Mouse (Mus musculus) testis, adult 2 months (tissue): ENCODE results near the gene Zmiz1. TPM values are rescaled to one million over a fixed set of nuclear protein-coding genes. Genes with fewer than 3 reads are reported as not detected.
A peak's percentile ranks its signal among the peaks of the same experiment; 100 is the strongest.

Experiments used
- H3K27ac ChIP-seq: fragments of 200-500 bp; 2 replicates; pipeline ENCODE4 v1.5.1; 2012; ENCODE audit warnings: low read depth, low read length; ENCODE audit not compliant: control insufficient read depth, insufficient read depth
- H3K27me3 ChIP-seq: fragments of 200-500 bp; 2 replicates; pipeline ENCODE4 v1.6.1; 2012; ENCODE audit warnings: mild to moderate bottlenecking, low read length, moderate library complexity; ENCODE audit not compliant: control insufficient read depth, insufficient read depth
- H3K36me3 ChIP-seq: fragments of 200-500 bp; 2 replicates; pipeline ENCODE4 v1.6.1; 2012; ENCODE audit warnings: mild to moderate bottlenecking, low read length; ENCODE audit not compliant: control insufficient read depth, insufficient read depth
- H3K4me1 ChIP-seq: fragments of 200-500 bp; 2 replicates; pipeline ENCODE4 v1.6.1; 2012; ENCODE audit warnings: low read length; ENCODE audit not compliant: control insufficient read depth, insufficient read depth
- H3K4me3 ChIP-seq: fragments of 200-500 bp; 2 replicates; pipeline ENCODE4 v1.5.1; 2012; ENCODE audit warnings: low read depth, mild to moderate bottlenecking, low read length, moderate library complexity, mixed read lengths; ENCODE audit not compliant: control insufficient read depth
- CTCF ChIP-seq: fragments of 200-500 bp; IDR thresholded peaks from 2 replicates; pipeline ENCODE4 v1.5.1; 2012; ENCODE audit warnings: low read depth, mild to moderate bottlenecking, inconsistent platforms, low read length, moderate library complexity; ENCODE audit not compliant: control insufficient read depth, insufficient read depth, insufficient replicate concordance
- POLR2A ChIP-seq: fragments of 200-500 bp; IDR thresholded peaks from 2 replicates; pipeline ENCODE4 v1.6.1; 2012; ENCODE audit warnings: low read depth, mild to moderate bottlenecking, inconsistent platforms, low read length, moderate library complexity; ENCODE audit not compliant: control insufficient read depth
- polyA plus RNA-seq: library from polyadenylated mRNA; depleted of rRNA; stranded (reverse); fragments of >200 nt; gene quantifications from 2 replicates; pipeline ENCODE4 v1.2.3, GENCODE M21; 2012

The Zmiz1 gene
- polyA plus RNA-seq, 1 experiment: 9.1 TPM

DNA sequence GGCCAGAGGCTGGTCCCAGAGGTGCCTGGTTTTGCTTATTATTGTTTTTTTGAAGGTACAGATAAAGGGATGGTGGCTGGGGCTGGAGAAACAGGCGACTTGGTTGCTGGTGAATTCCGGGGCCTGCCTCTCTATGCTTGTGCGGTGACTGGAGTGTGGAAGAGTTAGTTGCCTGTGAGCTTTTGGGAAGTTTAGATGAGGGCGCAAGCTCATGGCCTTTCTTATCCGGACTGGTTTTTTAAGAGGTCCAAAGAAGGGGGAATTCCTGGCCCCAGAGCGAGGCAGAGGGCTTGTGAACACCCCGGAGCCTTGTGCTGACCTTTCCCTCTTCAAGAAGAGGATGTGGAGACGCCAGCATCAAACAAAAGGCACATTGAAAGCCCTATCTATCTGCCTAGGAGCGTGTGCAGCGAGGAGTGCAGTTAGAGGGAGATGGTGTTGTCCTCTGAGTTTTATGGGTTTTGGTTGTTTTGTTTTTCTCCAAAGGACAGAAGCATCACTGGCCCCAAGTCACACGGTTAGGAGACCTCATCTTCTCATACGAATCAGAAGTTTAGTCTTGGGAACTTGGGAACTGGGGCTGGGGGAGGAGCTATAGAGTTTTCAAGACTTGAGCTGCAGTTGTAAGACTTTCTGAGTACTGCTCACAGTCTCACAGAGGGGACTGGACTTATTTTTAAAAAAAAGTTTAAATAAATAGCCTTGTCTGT, 2.8 kb downstream of the Zmiz1 start:
- Histone ChIP-seq H3K4me1 (peaks cover 21% of the 10 kb centered on the region; the same call in 1 of the 2 replicates), H3K36me3 (no peaks in the 10 kb centered on the region), H3K27ac (peak overlapping the region; percentile 20), H3K4me3 (no peak overlapping the region), H3K27me3 (no peaks in the 10 kb centered on the region)
- TF ChIP-seq CTCF (no peak), POLR2A (no peak)

DNA sequence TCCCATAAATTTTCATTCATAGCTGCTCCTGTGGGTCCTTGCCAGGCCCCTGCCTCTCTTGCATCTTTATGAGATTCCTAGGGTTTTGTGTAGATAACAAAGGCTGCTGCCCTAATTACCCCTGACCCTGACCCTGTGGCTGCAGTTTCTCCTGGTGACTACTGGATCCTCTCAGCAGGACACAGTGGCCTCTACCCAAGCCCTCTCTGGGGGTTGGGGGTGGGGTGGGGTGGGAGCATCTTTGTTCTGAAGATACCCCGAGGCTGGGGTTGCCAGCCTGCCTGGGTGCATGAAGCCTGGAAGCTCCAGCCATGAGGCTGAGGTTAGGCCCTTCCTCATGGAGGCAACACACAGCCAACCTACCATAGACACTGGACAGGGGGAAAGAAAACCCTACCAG, 4.0 kb downstream of the Zmiz1 start:
- Histone ChIP-seq H3K4me1 (peaks cover 13% of the 10 kb centered on the region; the same call in 1 of the 2 replicates), H3K4me3 (no peak overlapping the region), H3K27me3 (no peaks in the 10 kb centered on the region), H3K27ac (no peak overlapping the region), H3K36me3 (no peaks in the 10 kb centered on the region)
- TF ChIP-seq POLR2A (no peak), CTCF (no peak)

DNA sequence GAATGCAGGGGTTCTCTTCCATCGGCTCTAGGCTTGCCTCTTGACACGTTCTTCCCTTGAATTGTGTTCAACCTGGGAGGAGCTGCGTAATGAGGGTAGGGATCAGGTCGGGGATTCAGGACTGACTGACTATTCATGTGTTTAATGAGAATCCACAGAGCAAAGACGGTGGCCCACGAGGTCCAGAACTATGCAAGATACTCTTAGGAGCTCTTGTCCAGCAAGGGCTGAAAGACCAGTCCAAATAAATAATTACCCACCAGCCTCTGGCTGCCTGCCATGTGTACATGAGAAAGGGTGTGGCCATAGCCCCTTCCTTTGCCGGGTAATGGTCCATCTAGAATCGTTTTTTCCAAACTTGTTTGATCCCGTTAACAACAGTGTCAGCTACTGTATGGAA, 4.9 kb downstream of the Zmiz1 start:
- Histone ChIP-seq H3K4me1 (peaks cover 8% of the 10 kb centered on the region; the same call in 1 of the 2 replicates), H3K4me3 (no peak overlapping the region), H3K27ac (no peak overlapping the region)

DNA sequence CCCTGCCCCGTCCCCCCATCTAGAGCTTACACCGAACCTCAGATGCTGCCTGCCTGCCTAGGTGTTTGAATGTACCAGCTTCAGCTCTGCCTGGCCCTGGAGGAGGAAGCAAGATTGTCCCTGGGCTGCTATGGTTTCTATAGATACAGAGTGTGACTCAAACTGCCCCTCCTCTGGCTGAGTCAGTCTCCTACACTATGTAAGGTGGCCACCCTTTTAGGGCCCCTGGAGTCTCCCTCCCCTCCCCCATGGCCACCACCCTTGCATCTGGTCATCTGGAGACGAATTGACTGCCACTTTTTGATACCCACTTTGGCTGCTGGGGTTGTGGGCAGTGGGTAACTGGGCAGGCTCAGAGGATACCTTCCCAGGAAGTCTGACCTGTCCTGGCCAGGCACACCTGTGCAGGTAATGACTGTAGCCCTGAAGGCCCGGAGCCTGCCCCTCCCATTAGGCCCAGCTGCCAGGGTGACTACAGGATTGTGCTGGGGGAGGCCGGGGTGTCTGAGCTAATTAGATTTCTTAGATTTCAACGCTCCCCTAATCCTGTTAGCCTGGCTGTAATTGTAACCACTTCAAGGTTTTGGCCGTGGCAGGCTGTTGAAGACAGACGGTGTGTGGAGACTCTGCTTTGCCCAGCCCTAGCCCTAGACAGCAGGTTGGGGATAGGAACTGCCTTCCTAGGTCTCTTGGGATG, 5.8 kb downstream of the Zmiz1 start:
- H3K27ac ChIP-seq: no peak overlapping the region
- H3K36me3 ChIP-seq: no peaks in the 10 kb centered on the region
- no peaks in the 10 kb centered on the region for H3K27me3 ChIP-seq
- H3K4me1 ChIP-seq: peaks cover 2% of the 10 kb centered on the region; the same call in 1 of the 2 replicates
- no peak for TF ChIP-seq POLR2A
- no peak for TF ChIP-seq CTCF
- H3K4me3 ChIP-seq: no peak overlapping the region

More for the DNA sequence above, 4.9 kb downstream of the Zmiz1 start:
- no peak for TF ChIP-seq CTCF
- no peak for TF ChIP-seq POLR2A
- Histone ChIP-seq H3K27me3 (no peaks in the 10 kb centered on the region), H3K36me3 (no peaks in the 10 kb centered on the region)

DNA sequence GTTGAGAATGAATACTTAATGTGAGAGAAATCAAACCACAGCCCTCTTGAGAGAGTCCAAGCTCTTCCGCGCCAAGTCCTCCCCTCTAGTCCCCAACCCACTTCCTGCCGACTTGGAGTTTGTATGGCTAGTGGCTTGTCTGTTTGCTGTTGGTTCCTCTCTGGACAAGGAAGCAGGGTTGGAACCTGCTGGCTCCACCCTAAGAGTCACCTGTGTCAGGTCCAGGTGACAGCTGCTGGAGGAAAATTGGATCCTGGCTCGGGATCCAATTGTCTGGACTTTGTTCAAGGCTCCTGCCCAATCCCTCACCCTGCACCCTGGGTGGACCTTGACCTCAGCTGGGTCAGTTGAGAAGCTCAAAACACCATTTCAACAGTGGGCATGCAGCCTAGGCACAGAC, 7.4 kb downstream of the Zmiz1 start:
- Histone ChIP-seq H3K4me1 (peaks cover 2% of the 10 kb centered on the region; the same call in 1 of the 2 replicates), H3K4me3 (no peak overlapping the region), H3K27ac (no peak overlapping the region), H3K36me3 (no peaks in the 10 kb centered on the region), H3K27me3 (no peaks in the 10 kb centered on the region)
- no peak for TF ChIP-seq POLR2A
- TF ChIP-seq CTCF: no peak

DNA sequence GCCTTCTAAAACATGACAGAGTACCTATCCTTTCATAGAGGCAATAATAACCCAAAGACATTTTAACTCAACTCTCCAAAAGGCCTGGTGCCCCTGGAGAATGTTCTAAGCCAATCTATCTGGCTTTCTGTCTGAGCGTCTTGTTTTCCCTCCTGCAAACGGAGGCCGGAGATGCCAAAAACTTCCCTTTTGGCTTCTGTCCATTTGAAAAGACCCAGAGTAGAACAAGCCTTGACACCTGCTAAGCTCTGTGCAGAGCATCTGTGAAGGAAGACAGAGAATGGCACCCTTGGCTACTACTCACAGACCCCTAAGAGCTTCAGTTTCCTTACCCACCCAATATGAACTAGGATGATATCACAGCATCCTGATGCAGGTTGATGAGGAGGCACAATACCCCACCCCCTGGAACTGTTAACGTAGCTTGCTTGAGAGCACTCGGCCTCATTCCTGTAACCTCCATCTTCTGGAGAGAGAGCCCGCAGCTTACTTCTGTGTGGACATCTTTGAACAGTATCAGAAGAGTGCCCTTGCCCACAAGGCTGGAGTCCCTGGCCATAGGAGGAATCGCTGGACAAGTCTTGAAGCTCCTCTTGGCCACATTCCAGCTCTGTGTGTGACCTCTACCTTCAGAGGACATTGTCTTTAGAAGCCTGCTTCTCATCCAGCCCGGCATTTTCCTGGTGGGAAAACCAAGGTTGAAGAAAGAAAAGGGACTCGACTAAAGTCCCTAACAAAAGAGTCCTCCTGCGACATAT, 9.1 kb downstream of the Zmiz1 start:
- Histone ChIP-seq H3K4me1 (no peaks in the 10 kb centered on the region; the same call in 1 of the 2 replicates), H3K4me3 (no peak overlapping the region), H3K27me3 (no peaks in the 10 kb centered on the region), H3K36me3 (no peaks in the 10 kb centered on the region), H3K27ac (no peak overlapping the region)
- no peak for TF ChIP-seq POLR2A
- no peak for TF ChIP-seq CTCF

DNA sequence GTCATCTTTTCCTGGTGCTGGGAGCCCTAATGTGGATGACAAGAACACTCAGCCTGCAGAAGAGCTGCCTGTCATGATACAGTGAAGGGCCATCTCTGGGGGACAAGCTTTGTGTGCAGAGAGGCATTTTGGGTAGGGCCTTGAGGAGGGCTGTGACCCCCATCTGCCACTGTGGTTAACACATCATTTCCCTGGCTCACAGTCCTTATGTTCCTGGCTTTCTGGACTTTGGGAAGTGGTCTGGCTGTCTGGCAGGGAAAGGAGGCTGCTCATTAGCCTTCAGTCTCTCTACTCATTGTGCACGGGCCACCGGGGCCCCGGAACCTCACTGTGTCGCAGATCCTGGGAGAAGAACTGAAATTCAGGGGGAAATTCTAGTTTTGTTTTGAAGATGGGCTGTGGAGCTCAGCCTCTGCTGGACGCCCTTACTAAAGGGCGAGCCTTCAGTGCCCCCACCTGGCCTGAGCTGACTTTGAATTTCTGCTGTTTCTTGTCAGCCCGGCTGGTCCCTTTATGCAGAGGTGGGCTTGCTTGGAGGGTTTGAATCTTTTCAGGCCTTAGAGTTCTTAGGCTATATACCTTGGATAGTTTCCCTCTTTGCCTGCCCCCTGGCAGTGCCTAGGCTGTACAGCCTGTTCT, 10.0 kb downstream of the Zmiz1 start:
- H3K4me1 ChIP-seq: no peaks in the 10 kb centered on the region; the same call in 1 of the 2 replicates
- H3K27ac ChIP-seq: no peak overlapping the region
- 0 out of 2 replicates have a peak, but pooled peaks have one; percentile 14 for TF ChIP-seq CTCF
- no peak for TF ChIP-seq POLR2A
- no peaks in the 10 kb centered on the region for H3K36me3 ChIP-seq
- H3K27me3 ChIP-seq: no peaks in the 10 kb centered on the region
- no peak overlapping the region for H3K4me3 ChIP-seq
